Mouse (Mus musculus): ENCODE data around the gene Fbxo31.
A peak's percentile ranks its signal among the peaks of the same experiment; 100 is the strongest.
"Not testable (repeated sequence)": the region's sequence is repeated elsewhere in the genome, so short reads cannot be mapped to it uniquely, and the experiment has no call there.

Fbxo31 gene

GRCm38 (mm10) chr8:121578676-121579451, at the start of gene Fbxo31:
TSS of gene Fbxo31 (minus strand) at chr8:121578806.
- DNase-seq (ENCODE audit: low spot score), result peak; percentile 95

GRCm38 (mm10) chr8:121623043-121623442, 44.4 kb upstream of the Fbxo31 start:
- DNase-seq (ENCODE audit: low spot score), result no peak

GRCm38 (mm10) chr8:121621879-121622278, 43.3 kb upstream of the Fbxo31 start:
- no peak for DNase-seq (ENCODE audit: low spot score)

- no peak for DNase-seq (ENCODE audit: low spot score)
Observed at GRCm38 (mm10) chr8:121620801-121621516, 42.4 kb upstream of the Fbxo31 start.

GRCm38 (mm10) chr8:121619401-121619995, 40.9 kb upstream of the Fbxo31 start:
- DNase-seq (ENCODE audit: low spot score), result no peak

GRCm38 (mm10) chr8:121613419-121613818, 34.8 kb upstream of the Fbxo31 start:
- DNase-seq (ENCODE audit: low spot score), result no peak

- DNase-seq (ENCODE audit: low spot score), result no peak
Observed at GRCm38 (mm10) chr8:121609916-121610315, 31.3 kb upstream of the Fbxo31 start.

- DNase-seq (ENCODE audit: low spot score), result no peak
Observed at GRCm38 (mm10) chr8:121609251-121609650, 30.6 kb upstream of the Fbxo31 start.

GRCm38 (mm10) chr8:121607661-121608060, 29.1 kb upstream of the Fbxo31 start:
- DNase-seq (ENCODE audit: low spot score), result no peak

- DNase-seq (ENCODE audit: low spot score), result no peak
Observed at GRCm38 (mm10) chr8:121603801-121604200, 25.2 kb upstream of the Fbxo31 start.

GRCm38 (mm10) chr8:121602860-121603259, 24.3 kb upstream of the Fbxo31 start:
- DNase-seq (ENCODE audit: low spot score), result peak; percentile 85

GRCm38 (mm10) chr8:121602411-121602810, 23.8 kb upstream of the Fbxo31 start:
- DNase-seq (ENCODE audit: low spot score), result no peak

GRCm38 (mm10) chr8:121599842-121600241, 21.2 kb upstream of the Fbxo31 start:
- DNase-seq (ENCODE audit: low spot score), result no peak

GRCm38 (mm10) chr8:121598892-121599291, 20.3 kb upstream of the Fbxo31 start:
- DNase-seq (ENCODE audit: low spot score), result peak; percentile 86

GRCm38 (mm10) chr8:121598190-121598589, 19.6 kb upstream of the Fbxo31 start:
- DNase-seq (ENCODE audit: low spot score), result no peak

GRCm38 (mm10) chr8:121597492-121597891, 18.9 kb upstream of the Fbxo31 start:
- not testable (repeated sequence) for DNase-seq (ENCODE audit: low spot score)

GRCm38 (mm10) chr8:121593983-121594382, 15.4 kb upstream of the Fbxo31 start:
- DNase-seq (ENCODE audit: low spot score), result no peak

GRCm38 (mm10) chr8:121593293-121593692, 14.7 kb upstream of the Fbxo31 start:
- no peak for DNase-seq (ENCODE audit: low spot score)

GRCm38 (mm10) chr8:121591178-121592066, 12.8 kb upstream of the Fbxo31 start:
- DNase-seq (ENCODE audit: low spot score), result peak; percentile 60

GRCm38 (mm10) chr8:121590203-121591177, 11.9 kb upstream of the Fbxo31 start, which contains the start of gene Map1lc3b:
TSS of gene Map1lc3b (plus strand) at chr8:121590361.
- DNase-seq (ENCODE audit: low spot score), result peak; percentile 96
